Mouse (Mus musculus): ENCODE data around the gene Eif2s1. TPM values are rescaled to one million over a fixed set of nuclear protein-coding genes. Genes with fewer than 3 reads are reported as not detected.

Gene Eif2s1
- 9.7 and 14.4 TPM in 2 replicates for polyA plus RNA-seq (2012; rRNA removed)

- peak; percentile 100 for DNase-seq
- no peaks in the 10 kb centered on the region for H3K36me3 ChIP-seq (ENCODE audit: control insufficient read depth, insufficient read depth, low read length)
- peak within 1 kb of the TSS; percentile 84 for H3K4me3 ChIP-seq (ENCODE audit: insufficient read depth, low read depth, low read length)
- peaks cover 13% of the 10 kb centered on the region for H3K4me1 ChIP-seq (ENCODE audit: control insufficient read depth, insufficient read depth, low read length)
- peak within 1 kb of the TSS; percentile 93 for H3K27ac ChIP-seq (ENCODE audit: insufficient read depth, low read depth, low read length)
- under 1% methylated on average over 55 of the region's 55 CpGs for WGBS
- no peaks in the 10 kb centered on the region for H3K27me3 ChIP-seq (replicated peaks; ENCODE audit: control insufficient read depth, insufficient read depth, low read length)
- peak; percentile 75 for TF ChIP-seq CTCF (conservative IDR thresholded peaks at IDR 0.05; ENCODE audit: insufficient read depth, insufficient read length, low read depth, low read length)
- peak; percentile 66 for TF ChIP-seq POLR2A (IDR thresholded peaks at IDR 0.05; ENCODE audit: low read depth, low read length)
Observed at GRCm38 (mm10) chr12:78861496-78862253, at the start of gene Eif2s1, which contains the start of gene Atp6v1d. Gene Eif2s1 (plus strand): TSS chr12:78861819. Gene Atp6v1d (minus strand): TSS chr12:78861638.

- peak; percentile 16 for DNase-seq
- no peaks in the 10 kb centered on the region for H3K27me3 ChIP-seq (replicated peaks; ENCODE audit: control insufficient read depth, insufficient read depth, low read length)
- no peak overlapping the region for H3K4me3 ChIP-seq (ENCODE audit: insufficient read depth, low read depth, low read length)
- no peak overlapping the region for H3K27ac ChIP-seq (ENCODE audit: insufficient read depth, low read depth, low read length)
- TF ChIP-seq POLR2A (IDR thresholded peaks at IDR 0.05; ENCODE audit: low read depth, low read length), result no peak
- TF ChIP-seq CTCF (conservative IDR thresholded peaks at IDR 0.05; ENCODE audit: insufficient read depth, insufficient read length, low read depth, low read length), result peak; percentile 27
- H3K36me3 ChIP-seq (ENCODE audit: control insufficient read depth, insufficient read depth, low read length), result 0 out of 2 replicates have a peak, but pooled peaks cover 1% of the 10 kb centered on the region
- H3K4me1 ChIP-seq (ENCODE audit: control insufficient read depth, insufficient read depth, low read length), result no peaks in the 10 kb centered on the region
Observed at GRCm38 (mm10) chr12:78814437-78814836, 47.2 kb upstream of the Eif2s1 start.

- Histone ChIP-seq H3K36me3 (ENCODE audit: control insufficient read depth, insufficient read depth, low read length) (peaks cover 18% of the 10 kb centered on the region), H3K4me3 (ENCODE audit: insufficient read depth, low read depth, low read length) (no peak overlapping the region), H3K4me1 (ENCODE audit: control insufficient read depth, insufficient read depth, low read length) (no peaks in the 10 kb centered on the region), H3K27ac (ENCODE audit: insufficient read depth, low read depth, low read length) (no peak overlapping the region), H3K27me3 (replicated peaks; ENCODE audit: control insufficient read depth, insufficient read depth, low read length) (no peaks in the 10 kb centered on the region)
- 87% methylated on average over 2 of the region's 2 CpGs for WGBS
- TF ChIP-seq CTCF (conservative IDR thresholded peaks at IDR 0.05; ENCODE audit: insufficient read depth, insufficient read length, low read depth, low read length) (no peak), POLR2A (IDR thresholded peaks at IDR 0.05; ENCODE audit: low read depth, low read length) (no peak)
- no peak for DNase-seq
Observed at GRCm38 (mm10) chr12:78834496-78834895, 27.1 kb upstream of the Eif2s1 start.

GRCm38 (mm10) chr12:78839906-78840305 lies 21.7 kb upstream of the Eif2s1 start:
- DNase-seq, result peak; percentile 56
- Histone ChIP-seq H3K4me3 (ENCODE audit: insufficient read depth, low read depth, low read length) (no peak overlapping the region), H3K4me1 (ENCODE audit: control insufficient read depth, insufficient read depth, low read length) (no peaks in the 10 kb centered on the region), H3K36me3 (ENCODE audit: control insufficient read depth, insufficient read depth, low read length) (peaks cover 17% of the 10 kb centered on the region), H3K27ac (ENCODE audit: insufficient read depth, low read depth, low read length) (no peak overlapping the region), H3K27me3 (replicated peaks; ENCODE audit: control insufficient read depth, insufficient read depth, low read length) (no peaks in the 10 kb centered on the region)
- no peak for TF ChIP-seq POLR2A (IDR thresholded peaks at IDR 0.05; ENCODE audit: low read depth, low read length)
- TF ChIP-seq CTCF (conservative IDR thresholded peaks at IDR 0.05; ENCODE audit: insufficient read depth, insufficient read length, low read depth, low read length), result no peak
- 44% methylated on average over 4 of the region's 4 CpGs for WGBS

- Histone ChIP-seq H3K4me1 (ENCODE audit: control insufficient read depth, insufficient read depth, low read length) (no peaks in the 10 kb centered on the region), H3K4me3 (ENCODE audit: insufficient read depth, low read depth, low read length) (no peak overlapping the region), H3K27me3 (replicated peaks; ENCODE audit: control insufficient read depth, insufficient read depth, low read length) (no peaks in the 10 kb centered on the region), H3K27ac (ENCODE audit: insufficient read depth, low read depth, low read length) (no peak overlapping the region), H3K36me3 (ENCODE audit: control insufficient read depth, insufficient read depth, low read length) (peaks cover 13% of the 10 kb centered on the region)
- no peak for DNase-seq
- WGBS, result 78% methylated on average over 1 of the region's 1 CpGs
- TF ChIP-seq POLR2A (IDR thresholded peaks at IDR 0.05; ENCODE audit: low read depth, low read length), result no peak
Observed at GRCm38 (mm10) chr12:78842429-78842828, 19.2 kb upstream of the Eif2s1 start.

GRCm38 (mm10) chr12:78848246-78848645 lies 13.4 kb upstream of the Eif2s1 start:
- 92% methylated on average over 4 of the region's 4 CpGs for WGBS
- DNase-seq, result no peak
- H3K36me3 ChIP-seq (ENCODE audit: control insufficient read depth, insufficient read depth, low read length), result peaks cover 11% of the 10 kb centered on the region

GRCm38 (mm10) chr12:78860921-78861495 lies 611 bp upstream of the Eif2s1 start:
- TF ChIP-seq CTCF (conservative IDR thresholded peaks at IDR 0.05; ENCODE audit: insufficient read depth, insufficient read length, low read depth, low read length) (no peak), POLR2A (IDR thresholded peaks at IDR 0.05; ENCODE audit: low read depth, low read length) (peak; percentile 63)
- no peak for DNase-seq
- Histone ChIP-seq H3K4me1 (ENCODE audit: control insufficient read depth, insufficient read depth, low read length) (peaks cover 13% of the 10 kb centered on the region), H3K27me3 (replicated peaks; ENCODE audit: control insufficient read depth, insufficient read depth, low read length) (no peaks in the 10 kb centered on the region), H3K4me3 (ENCODE audit: insufficient read depth, low read depth, low read length) (peak overlapping the region; percentile 83), H3K27ac (ENCODE audit: insufficient read depth, low read depth, low read length) (peak overlapping the region; percentile 87), H3K36me3 (ENCODE audit: control insufficient read depth, insufficient read depth, low read length) (no peaks in the 10 kb centered on the region)
- under 1% methylated on average over 30 of the region's 30 CpGs for WGBS

More at GRCm38 (mm10) chr12:78848246-78848645, 13.4 kb upstream of the Eif2s1 start:
- no peaks in the 10 kb centered on the region for H3K27me3 ChIP-seq (replicated peaks; ENCODE audit: control insufficient read depth, insufficient read depth, low read length)
- TF ChIP-seq CTCF (conservative IDR thresholded peaks at IDR 0.05; ENCODE audit: insufficient read depth, insufficient read length, low read depth, low read length), result no peak
- TF ChIP-seq POLR2A (IDR thresholded peaks at IDR 0.05; ENCODE audit: low read depth, low read length), result no peak
- H3K27ac ChIP-seq (ENCODE audit: insufficient read depth, low read depth, low read length), result peak overlapping the region; percentile 23; the same call in 1 of the 2 replicates
- no peak overlapping the region for H3K4me3 ChIP-seq (ENCODE audit: insufficient read depth, low read depth, low read length)
- H3K4me1 ChIP-seq (ENCODE audit: control insufficient read depth, insufficient read depth, low read length), result no peaks in the 10 kb centered on the region

Measured in kidney, adult 2 months (tissue).